Mouse (Mus musculus): ENCODE measurements at regions not wholly inside any gene's neighbourhood (a gene's known extent, or its start where the extent isn't known, plus 50 kb on each side); places are given as distances from the start of the nearest gene placed in this dataset.

- H3K4me1 ChIP-seq (replicated peaks): peaks cover 3% of the 10 kb centered on the region; the same call in 1 of the 2 replicates
- H3K4me3 ChIP-seq: no peak overlapping the region
- no peaks in the 10 kb centered on the region for H3K27me3 ChIP-seq
- ATAC-seq (ENCODE audit: low FRiP score, low read depth): no peak
- no peaks in the 10 kb centered on the region for H3K36me3 ChIP-seq
- H3K4me2 ChIP-seq: no peak overlapping the region
- H3K9ac ChIP-seq: no peak overlapping the region
- no peak overlapping the region for H3K27ac ChIP-seq (replicated peaks)
- no peaks in the 10 kb centered on the region for H3K9me3 ChIP-seq
- WGBS: 78% methylated on average over 1 of the region's 1 CpGs
These were observed 125.4 kb upstream of the Tex13c2 start for GRCm38 (mm10) chrX:42364137-42364536.

- no peak overlapping the region for H3K9ac ChIP-seq
- H3K4me1 ChIP-seq (replicated peaks): no peaks in the 10 kb centered on the region
- no peak overlapping the region for H3K27ac ChIP-seq (replicated peaks)
- no peak overlapping the region for H3K4me3 ChIP-seq
- ATAC-seq (ENCODE audit: low FRiP score, low read depth): no peak
- H3K4me2 ChIP-seq: no peak overlapping the region
- H3K36me3 ChIP-seq: no peaks in the 10 kb centered on the region
- H3K9me3 ChIP-seq: no peaks in the 10 kb centered on the region
- WGBS: 68% methylated on average over 3 of the region's 3 CpGs
- H3K27me3 ChIP-seq: no peaks in the 10 kb centered on the region
These were observed 115.6 kb upstream of the Tex13c2 start for GRCm38 (mm10) chrX:42373794-42374398.

DNA sequence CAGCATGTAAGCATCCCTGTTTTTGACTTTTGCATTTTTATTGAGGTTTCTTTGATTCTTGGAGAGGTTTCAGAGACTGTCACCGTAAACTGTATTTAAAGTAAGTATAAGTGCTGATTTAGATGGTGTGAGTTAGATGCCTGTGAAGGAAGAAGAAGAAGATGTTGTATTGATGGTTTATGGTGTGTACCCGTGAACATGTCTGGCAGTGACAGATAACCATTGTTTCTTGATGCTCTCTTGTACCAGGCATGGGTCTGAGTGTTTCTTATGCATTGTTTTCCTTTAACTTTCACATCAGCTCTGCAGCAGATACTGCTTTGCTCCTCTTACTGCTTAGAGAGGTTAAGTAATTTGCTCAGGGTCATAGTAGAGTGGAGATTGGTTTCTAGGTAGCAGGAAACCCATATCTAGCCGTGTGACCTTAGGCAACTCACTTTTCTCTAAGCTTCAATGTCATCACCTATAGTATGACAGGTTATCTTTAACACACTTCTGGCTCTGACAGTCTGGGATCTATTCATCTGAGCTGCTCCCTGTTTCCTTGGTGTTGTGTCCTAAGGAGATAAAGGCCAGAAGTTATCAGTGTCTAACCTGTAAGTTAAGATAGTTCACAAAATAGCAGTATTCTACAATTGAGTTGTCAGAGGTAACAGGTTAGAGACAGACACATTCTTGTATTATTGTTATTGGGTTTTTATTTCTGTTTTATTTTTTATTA lies 95.5 kb upstream of the Tex13c2 start:
- no peaks in the 10 kb centered on the region for H3K4me1 ChIP-seq (replicated peaks)
- H3K36me3 ChIP-seq: no peaks in the 10 kb centered on the region
- no peaks in the 10 kb centered on the region for H3K9me3 ChIP-seq
- no peak for ATAC-seq (ENCODE audit: low FRiP score, low read depth)
- no peak overlapping the region for H3K4me2 ChIP-seq
- 81% methylated on average over 3 of the region's 3 CpGs for WGBS
- no peaks in the 10 kb centered on the region for H3K27me3 ChIP-seq
- H3K27ac ChIP-seq (replicated peaks): no peak overlapping the region
- H3K9ac ChIP-seq: no peak overlapping the region
- H3K4me3 ChIP-seq: no peak overlapping the region

GRCm38 (mm10) chrX:42396441-42396840 lies 93.0 kb upstream of the Tex13c2 start:
- Histone ChIP-seq H3K9me3 (no peaks in the 10 kb centered on the region), H3K36me3 (no peaks in the 10 kb centered on the region), H3K4me1 (replicated peaks) (no peaks in the 10 kb centered on the region), H3K27me3 (no peaks in the 10 kb centered on the region), H3K27ac (replicated peaks) (no peak overlapping the region), H3K9ac (no peak overlapping the region), H3K4me3 (no peak overlapping the region), H3K4me2 (no peak overlapping the region)
- WGBS: 79% methylated on average over 4 of the region's 4 CpGs
- no peak for ATAC-seq (ENCODE audit: low FRiP score, low read depth)

- 71% methylated on average over 1 of the region's 1 CpGs for WGBS
- Histone ChIP-seq H3K36me3 (no peaks in the 10 kb centered on the region), H3K27me3 (no peaks in the 10 kb centered on the region), H3K9me3 (no peaks in the 10 kb centered on the region), H3K9ac (no peak overlapping the region), H3K27ac (replicated peaks) (no peak overlapping the region), H3K4me3 (no peak overlapping the region), H3K4me1 (replicated peaks) (no peaks in the 10 kb centered on the region), H3K4me2 (no peak overlapping the region)
- ATAC-seq (ENCODE audit: low FRiP score, low read depth): no peak
These were observed 90.7 kb upstream of the Tex13c2 start for GRCm38 (mm10) chrX:42398836-42399235.

DNA sequence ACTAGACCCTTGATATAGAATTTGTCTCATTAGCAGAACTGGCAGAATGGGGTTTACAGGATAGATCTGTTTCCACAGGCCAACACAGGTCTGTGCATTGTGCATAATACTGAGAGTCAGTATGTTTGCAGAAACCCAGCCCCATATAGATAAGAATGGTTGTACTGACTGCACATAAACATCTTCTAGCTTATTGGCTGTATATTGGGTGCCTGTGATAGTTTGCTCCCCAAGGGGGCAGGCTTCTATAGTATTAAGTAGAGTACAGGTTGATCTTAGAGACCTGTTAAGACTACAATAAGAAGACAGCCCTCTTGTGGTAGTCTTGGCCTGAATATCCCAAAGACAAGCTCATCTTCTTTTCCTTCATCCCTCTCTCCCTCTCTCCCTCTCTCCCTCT lies 90.1 kb upstream of the Tex13c2 start:
- H3K9ac ChIP-seq: no peak overlapping the region
- H3K9me3 ChIP-seq: no peaks in the 10 kb centered on the region
- no peak for ATAC-seq (ENCODE audit: low FRiP score, low read depth)
- H3K27me3 ChIP-seq: no peaks in the 10 kb centered on the region
- H3K4me1 ChIP-seq (replicated peaks): no peaks in the 10 kb centered on the region
- H3K4me3 ChIP-seq: no peak overlapping the region
- no peaks in the 10 kb centered on the region for H3K36me3 ChIP-seq
- H3K27ac ChIP-seq (replicated peaks): no peak overlapping the region
- H3K4me2 ChIP-seq: no peak overlapping the region

DNA sequence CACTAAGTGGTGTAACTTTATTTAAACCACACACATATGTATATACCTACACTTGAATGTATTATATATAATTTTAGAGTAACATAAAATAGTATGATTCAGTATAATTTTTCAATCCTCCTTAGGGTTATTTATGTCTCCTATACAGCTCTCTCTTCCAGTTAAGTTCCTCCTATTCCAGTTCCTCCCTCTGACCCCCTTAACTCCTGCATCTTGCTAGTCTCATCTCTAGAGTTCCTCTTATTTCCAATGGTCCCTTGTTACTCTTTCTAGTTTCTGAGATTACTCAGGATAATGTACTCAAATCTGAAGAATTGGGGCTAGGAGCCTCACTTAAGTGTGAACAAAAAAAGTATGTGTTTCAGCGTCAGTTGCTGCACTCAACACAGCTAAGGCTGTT lies 88.4 kb upstream of the Tex13c2 start:
- Histone ChIP-seq H3K27ac (replicated peaks) (no peak overlapping the region), H3K9me3 (no peaks in the 10 kb centered on the region), H3K27me3 (no peaks in the 10 kb centered on the region), H3K4me3 (no peak overlapping the region), H3K4me2 (no peak overlapping the region), H3K4me1 (replicated peaks) (no peaks in the 10 kb centered on the region), H3K9ac (no peak overlapping the region), H3K36me3 (no peaks in the 10 kb centered on the region)
- no peak for ATAC-seq (ENCODE audit: low FRiP score, low read depth)
- 66% methylated on average over 1 of the region's 1 CpGs for WGBS

DNA sequence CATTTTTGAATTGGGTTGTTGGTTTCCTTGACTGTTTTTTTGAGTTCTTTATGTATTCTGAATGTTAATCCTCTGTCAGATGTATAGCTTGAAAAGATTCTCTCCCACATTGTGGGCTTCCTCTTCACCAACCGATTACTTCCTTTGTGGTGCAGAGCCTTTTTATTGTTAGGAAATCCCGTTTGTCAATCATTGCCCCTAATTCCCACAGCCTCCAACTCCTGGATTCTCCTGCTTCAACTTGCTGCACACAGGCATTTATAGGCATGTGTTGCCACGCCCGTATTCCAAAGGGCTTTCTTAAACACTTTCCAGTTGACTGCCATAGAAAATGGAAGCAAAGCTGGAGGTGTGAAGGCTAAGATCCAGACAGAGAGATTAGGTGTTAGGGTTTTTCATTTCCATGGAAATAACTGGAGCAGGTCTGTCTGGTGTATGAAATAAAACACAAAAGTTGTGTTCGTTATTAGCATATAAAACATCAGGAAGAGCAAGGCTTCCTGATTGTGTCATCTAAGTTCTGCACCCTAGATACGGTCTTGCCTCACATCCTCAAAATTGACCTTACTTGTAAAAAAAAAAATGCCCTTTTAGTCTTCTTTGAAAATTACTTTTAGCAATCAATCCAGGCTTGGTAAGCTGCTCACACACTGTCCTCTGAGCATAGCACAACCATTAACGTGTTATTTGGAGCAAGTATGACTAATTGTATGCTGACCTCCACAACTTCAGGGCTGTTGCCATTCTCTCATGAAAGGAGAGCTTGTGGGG lies 87.7 kb upstream of the Tex13c2 start:
- no peak overlapping the region for H3K27ac ChIP-seq (replicated peaks)
- H3K4me2 ChIP-seq: no peak overlapping the region
- no peaks in the 10 kb centered on the region for H3K27me3 ChIP-seq
- H3K4me1 ChIP-seq (replicated peaks): no peaks in the 10 kb centered on the region
- ATAC-seq (ENCODE audit: low FRiP score, low read depth): no peak
- H3K9me3 ChIP-seq: no peaks in the 10 kb centered on the region
- no peak overlapping the region for H3K4me3 ChIP-seq
- H3K9ac ChIP-seq: no peak overlapping the region
- no peaks in the 10 kb centered on the region for H3K36me3 ChIP-seq
- 51% methylated on average over 7 of the region's 7 CpGs for WGBS

DNA sequence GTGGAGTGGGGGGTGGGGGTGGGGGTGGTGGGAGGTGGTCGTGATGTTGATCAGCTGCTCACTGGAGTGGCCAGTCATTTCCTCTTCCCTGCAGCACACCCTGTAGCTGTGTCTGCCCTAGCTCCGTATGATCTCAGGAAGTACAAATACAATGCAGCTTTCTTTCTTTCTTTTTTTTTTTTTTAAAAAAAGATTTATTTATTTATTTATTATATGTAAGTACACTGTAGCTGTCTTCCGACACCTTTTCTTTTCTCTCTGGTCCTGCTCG lies 87.2 kb upstream of the Tex13c2 start:
- 64% methylated on average over 4 of the region's 4 CpGs for WGBS
- Histone ChIP-seq H3K36me3 (no peaks in the 10 kb centered on the region), H3K4me3 (no peak overlapping the region), H3K27ac (replicated peaks) (no peak overlapping the region), H3K27me3 (no peaks in the 10 kb centered on the region), H3K4me2 (no peak overlapping the region), H3K4me1 (replicated peaks) (no peaks in the 10 kb centered on the region), H3K9ac (no peak overlapping the region), H3K9me3 (no peaks in the 10 kb centered on the region)
- ATAC-seq (ENCODE audit: low FRiP score, low read depth): no peak

GRCm38 (mm10) chrX:42431851-42432635 lies 57.4 kb upstream of the Tex13c2 start:
- no peaks in the 10 kb centered on the region for H3K36me3 ChIP-seq
- H3K4me2 ChIP-seq: no peak overlapping the region
- H3K9me3 ChIP-seq: no peaks in the 10 kb centered on the region
- H3K4me1 ChIP-seq (replicated peaks): no peaks in the 10 kb centered on the region
- H3K27me3 ChIP-seq: no peaks in the 10 kb centered on the region
- WGBS: 21% methylated on average over 7 of the region's 7 CpGs
- no peak for ATAC-seq (ENCODE audit: low FRiP score, low read depth)
- H3K9ac ChIP-seq: no peak overlapping the region
- no peak overlapping the region for H3K27ac ChIP-seq (replicated peaks)
- H3K4me3 ChIP-seq: no peak overlapping the region
